Mouse (Mus musculus) midbrain, embryonic 15.5 days (tissue): ENCODE data around the gene Lbh. TPM values are rescaled to one million over a fixed set of nuclear protein-coding genes. Genes with fewer than 3 reads are reported as not detected.

Experiments used
- ATAC-seq: fragments of 200-750 bp; cut with Nextera tagmentation; replicated peaks from 2 replicates; pipeline ENCODE4 v1.8.0; 2017; ENCODE audit warnings: moderate TSS enrichment
- H3K27ac ChIP-seq: fragments of 300-500 bp; sonication (generic); 2 replicates; pipeline ENCODE4 v1.5.1; 2015; ENCODE audit warnings: mild to moderate bottlenecking, inconsistent platforms
- H3K27me3 ChIP-seq: fragments of 300-500 bp; sonication (generic); replicated peaks from 2 replicates; pipeline ENCODE4 v1.6.1; 2015; ENCODE audit warnings: inconsistent platforms
- H3K36me3 ChIP-seq: fragments of 300-500 bp; sonication (generic); replicated peaks from 2 replicates; pipeline ENCODE4 v1.6.1; 2015; ENCODE audit warnings: inconsistent platforms
- H3K4me1 ChIP-seq: fragments of 300-500 bp; sonication (generic); 2 replicates; pipeline ENCODE4 v1.6.1; 2015; ENCODE audit warnings: inconsistent platforms
- H3K4me2 ChIP-seq: fragments of 300-500 bp; sonication (generic); 2 replicates; pipeline ENCODE4 v1.6.1; 2015; ENCODE audit warnings: inconsistent platforms, mild to moderate bottlenecking, moderate library complexity
- H3K4me3 ChIP-seq: fragments of 300-500 bp; sonication (generic); 2 replicates; pipeline ENCODE4 v1.5.1; 2015; ENCODE audit warnings: mild to moderate bottlenecking, inconsistent platforms
- H3K9ac ChIP-seq: fragments of 300-500 bp; sonication (generic); 2 replicates; pipeline ENCODE4 v1.6.1; 2015; ENCODE audit warnings: mild to moderate bottlenecking, inconsistent platforms
- H3K9me3 ChIP-seq: fragments of 300-500 bp; sonication (generic); 2 replicates; pipeline ENCODE4 v1.6.1; 2016; ENCODE audit warnings: inconsistent platforms
- WGBS: fragments of 180-500 bp; shearing (Covaris S2); methylation state at CpG from one replicate; pipeline ENCODE4 v1.1.7; 2015; ENCODE audit warnings: mixed read lengths; 5-methylcytosine and 5-hydroxymethylcytosine counted together
- polyA plus RNA-seq: library from polyadenylated mRNA; unstranded; fragments of >200 nt; fragmentation: Nextera tagmentation; extraction: Ambion mirVana; gene quantifications from 2 replicates; pipeline ENCODE4 v1.2.1, GENCODE M21; 2015

The Lbh gene
- polyA plus RNA-seq, 1 experiment from 2014 or later = 5.7 TPM

GRCm38 (mm10) chr17:72966878-72967277 is 48.8 kb downstream of the Lbh start:
- no peak overlapping the region for H3K27ac ChIP-seq
- WGBS = 51% methylated on average over 3 of the region's 3 CpGs
- H3K4me1 ChIP-seq = peaks cover 3% of the 10 kb centered on the region; the same call in 1 of the 2 replicates
- no peaks in the 10 kb centered on the region for H3K9me3 ChIP-seq
- H3K4me2 ChIP-seq = no peak overlapping the region
- no peak for ATAC-seq
- no peaks in the 10 kb centered on the region for H3K27me3 ChIP-seq
- H3K9ac ChIP-seq = no peak overlapping the region
- no peaks in the 10 kb centered on the region for H3K36me3 ChIP-seq
- H3K4me3 ChIP-seq = no peak overlapping the region

- H3K9me3 ChIP-seq = no peaks in the 10 kb centered on the region
- H3K4me1 ChIP-seq = peaks cover 3% of the 10 kb centered on the region; the same call in 1 of the 2 replicates
- no peak overlapping the region for H3K4me2 ChIP-seq
- ATAC-seq = no peak
- no peak overlapping the region for H3K9ac ChIP-seq
- H3K36me3 ChIP-seq = no peaks in the 10 kb centered on the region
- no peak overlapping the region for H3K4me3 ChIP-seq
- H3K27ac ChIP-seq = no peak overlapping the region
- 75% methylated on average over 6 of the region's 6 CpGs for WGBS
- no peaks in the 10 kb centered on the region for H3K27me3 ChIP-seq
Measured at GRCm38 (mm10) chr17:72967371-72968175, 49.5 kb downstream of the Lbh start.

- no peak for ATAC-seq
- Histone ChIP-seq H3K4me1 (peaks cover 3% of the 10 kb centered on the region; the same call in 1 of the 2 replicates), H3K4me3 (no peak overlapping the region), H3K27ac (no peak overlapping the region), H3K9me3 (no peaks in the 10 kb centered on the region), H3K27me3 (no peaks in the 10 kb centered on the region), H3K9ac (no peak overlapping the region), H3K4me2 (no peak overlapping the region), H3K36me3 (no peaks in the 10 kb centered on the region)
- WGBS = 67% methylated on average over 4 of the region's 4 CpGs
Measured at GRCm38 (mm10) chr17:72968666-72969065, 50.6 kb downstream of the Lbh start.

- no peaks in the 10 kb centered on the region for H3K27me3 ChIP-seq
- ATAC-seq = no peak
- no peak overlapping the region for H3K27ac ChIP-seq
- peaks cover 3% of the 10 kb centered on the region; the same call in 1 of the 2 replicates for H3K4me1 ChIP-seq
- 85% methylated on average over 7 of the region's 7 CpGs for WGBS
- H3K4me3 ChIP-seq = no peak overlapping the region
- no peak overlapping the region for H3K9ac ChIP-seq
- no peaks in the 10 kb centered on the region for H3K36me3 ChIP-seq
- H3K9me3 ChIP-seq = no peaks in the 10 kb centered on the region
- H3K4me2 ChIP-seq = no peak overlapping the region
Measured at GRCm38 (mm10) chr17:72970631-72971161, 52.6 kb downstream of the Lbh start.

- WGBS = 94% methylated on average over 5 of the region's 5 CpGs
Measured at GRCm38 (mm10) chr17:72973041-72973440, 54.9 kb downstream of the Lbh start.

GRCm38 (mm10) chr17:72976258-72977231 is 58.4 kb downstream of the Lbh start:
- no peak overlapping the region for H3K27ac ChIP-seq
- H3K4me1 ChIP-seq = no peaks in the 10 kb centered on the region
- no peak for ATAC-seq
- 83% methylated on average over 11 of the region's 11 CpGs for WGBS
- no peak overlapping the region for H3K4me2 ChIP-seq
- H3K27me3 ChIP-seq = no peaks in the 10 kb centered on the region
- H3K4me3 ChIP-seq = no peak overlapping the region
- H3K9me3 ChIP-seq = no peaks in the 10 kb centered on the region
- H3K36me3 ChIP-seq = no peaks in the 10 kb centered on the region
- no peak overlapping the region for H3K9ac ChIP-seq

More at GRCm38 (mm10) chr17:72973041-72973440, 54.9 kb downstream of the Lbh start:
- no peak for ATAC-seq
- H3K4me3 ChIP-seq = no peak overlapping the region
- peaks cover 3% of the 10 kb centered on the region; the same call in 1 of the 2 replicates for H3K4me1 ChIP-seq
- H3K36me3 ChIP-seq = no peaks in the 10 kb centered on the region
- no peak overlapping the region for H3K27ac ChIP-seq
- H3K9me3 ChIP-seq = no peaks in the 10 kb centered on the region
- no peak overlapping the region for H3K4me2 ChIP-seq
- no peaks in the 10 kb centered on the region for H3K27me3 ChIP-seq
- H3K9ac ChIP-seq = no peak overlapping the region

GRCm38 (mm10) chr17:72977616-72978015 is 59.5 kb downstream of the Lbh start:
- ATAC-seq = no peak
- no peak overlapping the region for H3K9ac ChIP-seq
- no peaks in the 10 kb centered on the region for H3K9me3 ChIP-seq
- no peaks in the 10 kb centered on the region for H3K27me3 ChIP-seq
- H3K4me3 ChIP-seq = no peak overlapping the region
- 89% methylated on average over 1 of the region's 1 CpGs for WGBS
- no peak overlapping the region for H3K4me2 ChIP-seq
- no peaks in the 10 kb centered on the region for H3K36me3 ChIP-seq
- H3K27ac ChIP-seq = no peak overlapping the region
- H3K4me1 ChIP-seq = no peaks in the 10 kb centered on the region

- Histone ChIP-seq H3K27me3 (no peaks in the 10 kb centered on the region), H3K27ac (no peak overlapping the region), H3K9ac (no peak overlapping the region), H3K4me2 (no peak overlapping the region), H3K4me1 (no peaks in the 10 kb centered on the region), H3K9me3 (no peaks in the 10 kb centered on the region), H3K36me3 (no peaks in the 10 kb centered on the region), H3K4me3 (no peak overlapping the region)
- 89% methylated on average over 6 of the region's 6 CpGs for WGBS
- no peak for ATAC-seq
Measured at GRCm38 (mm10) chr17:72982156-72982555, 64.1 kb downstream of the Lbh start.

GRCm38 (mm10) chr17:72983471-72983870 is 65.4 kb downstream of the Lbh start:
- H3K27ac ChIP-seq = no peak overlapping the region
- H3K4me2 ChIP-seq = no peak overlapping the region
- no peaks in the 10 kb centered on the region for H3K4me1 ChIP-seq
- no peak for ATAC-seq
- H3K9ac ChIP-seq = no peak overlapping the region
- no peak overlapping the region for H3K4me3 ChIP-seq
- no peaks in the 10 kb centered on the region for H3K36me3 ChIP-seq
- no peaks in the 10 kb centered on the region for H3K27me3 ChIP-seq
- 94% methylated on average over 7 of the region's 7 CpGs for WGBS
- no peaks in the 10 kb centered on the region for H3K9me3 ChIP-seq

- H3K27ac ChIP-seq = no peak overlapping the region
- H3K27me3 ChIP-seq = no peaks in the 10 kb centered on the region
- no peaks in the 10 kb centered on the region for H3K9me3 ChIP-seq
Measured at GRCm38 (mm10) chr17:72989025-72989424, 70.9 kb downstream of the Lbh start.

More at GRCm38 (mm10) chr17:72989025-72989424, 70.9 kb downstream of the Lbh start:
- H3K4me2 ChIP-seq = no peak overlapping the region
- 82% methylated on average over 6 of the region's 6 CpGs for WGBS
- no peak for ATAC-seq
- no peak overlapping the region for H3K9ac ChIP-seq
- no peak overlapping the region for H3K4me3 ChIP-seq
- H3K36me3 ChIP-seq = no peaks in the 10 kb centered on the region
- H3K4me1 ChIP-seq = no peaks in the 10 kb centered on the region
